Mouse (Mus musculus) fibroblast of lung, adult 2 months (primary cell): Measurements from ENCODE around the gene Fam102a.
A peak's percentile ranks its signal among the peaks of the same experiment; 100 is the strongest.

Source experiments
- DNase-seq: peaks from one replicate; pipeline ENCODE4 v3.0.0-alpha.2; 2011; ENCODE audit warnings: low read depth

Gene Fam102a

GRCm38 (mm10) chr2:32581450-32582095 is 46.4 kb downstream of the Fam102a start:
- no peak for DNase-seq

DNA sequence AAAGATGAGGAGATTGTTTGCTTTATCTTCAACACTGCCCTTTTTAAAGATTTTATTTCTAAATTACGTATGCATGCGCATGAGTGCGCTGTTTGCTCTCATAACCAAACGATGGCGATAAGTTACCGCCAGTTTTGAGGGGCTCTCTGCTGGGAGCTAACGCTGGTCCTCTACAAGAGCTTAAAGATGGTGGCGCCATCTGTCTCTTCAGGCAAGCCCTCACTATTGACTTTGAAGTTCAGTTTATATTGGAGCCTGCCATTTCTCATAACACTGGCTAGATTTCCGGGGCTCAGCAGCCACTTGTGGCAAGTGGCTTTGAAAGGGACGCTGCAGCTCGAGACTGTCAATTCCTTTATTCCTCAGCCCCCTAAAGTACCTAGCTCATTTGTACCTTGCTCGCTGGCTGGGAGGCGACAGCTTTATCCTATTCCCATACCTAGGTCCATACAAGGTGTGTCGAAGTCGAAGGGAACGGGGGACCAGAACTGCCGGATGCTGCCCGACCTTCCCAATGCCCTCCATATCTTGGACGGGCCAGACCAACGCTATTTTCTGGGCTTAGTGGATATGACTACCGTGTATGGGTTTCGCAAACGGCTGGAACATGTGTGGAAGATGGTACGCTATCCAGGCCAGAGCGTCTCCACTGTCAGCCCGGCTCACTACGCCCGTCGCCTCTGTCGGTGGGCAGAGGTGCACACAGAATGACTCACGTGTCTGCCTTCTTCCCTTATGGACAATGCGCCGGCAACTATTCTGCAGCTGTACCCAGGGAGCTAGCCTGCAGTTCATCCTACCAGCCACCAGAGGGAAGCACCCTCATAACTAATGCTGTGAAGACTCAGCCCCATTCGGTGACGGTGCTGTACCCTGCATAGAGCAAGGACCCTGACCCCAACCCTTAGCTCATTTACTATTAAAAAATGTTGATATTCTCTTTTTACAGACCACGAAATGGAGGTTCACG is 48.0 kb downstream of the Fam102a start:
- DNase-seq = no peak

DNA sequence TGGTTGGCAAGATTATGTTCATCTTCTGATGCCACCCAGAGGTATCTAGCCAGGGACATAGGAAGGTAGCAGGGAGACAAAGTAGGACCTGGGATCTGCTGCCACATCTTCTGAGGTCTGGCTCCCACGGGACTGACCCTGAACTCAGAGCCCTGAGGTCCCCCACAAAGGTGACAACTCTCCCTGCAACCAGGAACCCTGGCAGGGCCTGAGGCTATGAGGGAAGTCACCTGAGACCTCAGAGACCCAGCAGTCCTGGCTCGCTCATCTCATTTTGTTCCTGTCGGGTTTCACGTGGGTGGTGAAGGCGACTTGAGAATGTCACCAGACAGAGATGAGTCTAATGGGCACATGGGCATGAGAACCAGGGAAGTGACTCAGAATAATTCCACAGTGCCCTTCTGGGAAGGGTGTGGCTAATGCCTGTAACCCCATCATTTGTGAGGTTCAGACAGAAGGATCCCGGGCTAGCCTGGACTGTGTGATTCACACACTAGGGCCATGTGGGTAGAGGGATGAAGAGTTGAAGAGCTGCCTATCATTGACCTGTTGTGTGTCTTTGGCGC is 50.1 kb downstream of the Fam102a start:
- no peak for DNase-seq

GRCm38 (mm10) chr2:32586871-32587351 is 51.8 kb downstream of the Fam102a start, which contains the start of gene St6galnac4:
TSS of gene St6galnac4 (plus strand) at chr2:32587095.
- peak; percentile 86 for DNase-seq

DNA sequence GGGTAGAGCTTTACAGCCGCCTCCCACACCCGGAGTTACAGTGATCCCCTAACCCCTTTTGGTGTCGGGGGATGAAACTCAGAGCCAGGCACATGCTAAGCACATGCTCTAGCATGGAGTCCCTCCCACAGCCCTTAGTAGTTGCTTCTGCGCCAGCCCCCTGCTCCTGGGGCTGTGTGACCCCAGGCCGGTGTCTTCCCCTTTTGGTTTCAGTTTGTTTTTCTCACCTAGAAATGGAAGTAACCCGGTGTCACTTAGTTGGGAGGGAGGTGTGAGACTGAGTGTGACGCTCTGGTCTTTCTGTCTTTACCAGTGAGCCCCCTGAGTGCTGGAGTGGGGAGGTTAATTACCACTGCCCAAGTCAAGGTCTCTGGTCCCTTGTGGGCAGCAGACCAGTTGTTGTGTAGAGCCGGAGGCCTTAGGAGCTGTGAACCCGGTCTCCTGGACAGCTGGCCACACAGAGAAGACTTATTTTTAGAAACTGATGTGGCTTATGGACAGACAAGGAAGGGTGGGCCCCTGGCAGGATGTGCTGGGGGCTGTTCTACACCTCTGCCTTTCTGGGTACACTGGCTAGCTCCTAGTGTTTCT is 52.7 kb downstream of the Fam102a start:
- DNase-seq = no peak

GRCm38 (mm10) chr2:32589213-32589795 is 54.2 kb downstream of the Fam102a start:
- no peak for DNase-seq

DNA sequence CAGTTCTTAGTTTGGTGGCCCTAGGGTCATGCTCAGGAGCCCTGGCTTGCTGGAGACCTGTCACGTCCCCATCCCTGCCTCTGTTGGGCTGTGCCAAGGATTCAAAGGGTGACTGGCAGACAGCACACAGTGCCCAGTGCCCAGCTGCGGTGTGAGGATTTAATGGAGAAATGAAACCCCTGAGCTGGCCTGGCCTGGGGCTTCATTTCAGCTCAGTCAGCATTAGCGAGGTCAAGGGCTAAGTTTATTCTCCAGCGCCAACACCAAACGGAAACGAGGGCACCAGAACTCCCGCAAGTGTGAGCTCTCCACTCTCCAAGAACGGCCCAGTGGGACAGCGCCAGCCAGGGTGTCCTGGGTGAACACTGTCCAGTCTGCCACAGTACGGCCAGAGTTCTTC is 55.1 kb downstream of the Fam102a start:
- DNase-seq = no peak

- DNase-seq = no peak
Measured at GRCm38 (mm10) chr2:32591249-32591648, 56.1 kb downstream of the Fam102a start.

DNA sequence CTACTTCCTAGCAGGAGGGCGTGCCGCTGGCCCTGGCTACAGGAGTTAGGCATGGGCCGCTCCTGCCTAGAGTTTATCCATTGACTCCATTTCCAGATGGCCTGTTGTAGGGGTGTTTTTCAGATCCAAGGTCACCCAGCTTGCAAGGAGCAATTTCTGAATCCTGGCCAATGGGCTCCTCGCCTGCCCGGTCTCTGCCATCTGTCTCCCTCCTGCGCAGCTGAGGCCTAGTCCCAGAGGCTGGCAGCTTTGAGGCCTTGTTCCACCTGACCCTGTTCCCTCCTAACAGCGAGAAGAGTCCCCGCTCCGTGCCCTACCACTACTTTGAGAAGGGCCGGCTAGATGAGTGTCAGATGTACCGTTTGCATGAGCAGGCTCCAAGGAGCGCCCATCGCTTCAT is 61.6 kb downstream of the Fam102a start:
- DNase-seq = no peak

DNA sequence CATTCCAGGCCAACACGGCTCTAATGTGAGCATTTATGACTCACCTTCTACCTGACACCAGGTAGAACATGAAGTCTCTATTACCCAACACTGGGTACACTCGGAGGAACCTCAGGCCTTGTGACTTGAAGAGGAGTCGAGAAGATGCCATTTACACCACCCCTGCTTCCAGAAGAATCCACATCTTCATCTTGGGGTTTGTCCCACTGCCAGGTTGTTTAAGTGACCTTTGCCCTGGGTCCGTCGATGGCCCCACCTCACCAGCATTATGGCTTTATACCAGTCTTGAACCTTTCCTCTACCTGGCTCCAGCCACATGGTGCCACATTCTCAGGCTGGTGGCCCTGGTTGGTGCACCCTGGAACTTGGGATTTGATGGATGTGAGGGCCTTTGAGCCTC is 62.1 kb downstream of the Fam102a start:
- DNase-seq = no peak

DNA sequence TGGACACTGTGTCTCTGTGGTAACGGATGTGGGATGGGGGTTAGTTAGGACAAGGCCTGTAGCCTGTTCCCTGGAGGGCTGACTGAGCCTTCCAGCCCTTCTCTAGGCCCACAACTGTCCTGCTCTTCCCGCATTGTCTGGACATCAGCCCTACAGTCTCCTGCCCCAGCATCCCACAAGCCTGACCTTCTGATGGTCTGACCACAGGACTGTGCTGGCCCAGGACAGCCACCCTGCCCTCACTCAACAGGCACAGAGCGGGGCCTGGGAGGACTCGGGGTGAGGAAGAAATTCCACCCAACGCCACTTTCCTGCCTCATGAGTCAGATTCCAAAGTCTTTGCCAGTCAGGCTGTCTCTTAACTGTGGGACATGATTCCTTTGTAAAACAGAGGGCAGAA is 62.6 kb downstream of the Fam102a start:
- DNase-seq = no peak

- DNase-seq = no peak
Measured at GRCm38 (mm10) chr2:32598506-32598905, 63.4 kb downstream of the Fam102a start.

DNA sequence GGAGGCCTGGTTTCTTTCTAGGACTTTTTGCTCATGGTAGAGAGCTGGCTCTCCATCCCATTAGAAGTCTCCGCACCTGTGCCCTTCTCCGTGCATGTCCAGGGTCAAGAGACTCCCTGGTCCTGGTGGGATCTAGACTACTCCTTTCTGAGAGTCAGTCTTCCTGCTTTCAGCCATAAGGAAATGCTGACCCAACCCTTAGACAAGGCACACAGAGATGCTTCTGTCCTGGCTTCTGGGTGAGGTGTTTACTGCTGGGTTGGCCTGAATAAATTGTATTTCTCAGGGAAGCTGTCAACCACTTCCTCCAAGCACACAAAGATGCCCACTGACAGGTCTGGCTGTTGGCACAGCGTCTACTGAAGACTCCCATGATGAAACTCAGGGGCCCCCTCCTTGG is 64.3 kb downstream of the Fam102a start, which contains the start of gene St6galnac6:
TSS of gene St6galnac6 (plus strand) at position 301 of the 400 bp plus-strand sequence.
- DNase-seq = no peak

GRCm38 (mm10) chr2:32601417-32602065 is 66.4 kb downstream of the Fam102a start:
- no peak for DNase-seq

GRCm38 (mm10) chr2:32602600-32603054 is 67.5 kb downstream of the Fam102a start:
- peak; percentile 65 for DNase-seq

DNA sequence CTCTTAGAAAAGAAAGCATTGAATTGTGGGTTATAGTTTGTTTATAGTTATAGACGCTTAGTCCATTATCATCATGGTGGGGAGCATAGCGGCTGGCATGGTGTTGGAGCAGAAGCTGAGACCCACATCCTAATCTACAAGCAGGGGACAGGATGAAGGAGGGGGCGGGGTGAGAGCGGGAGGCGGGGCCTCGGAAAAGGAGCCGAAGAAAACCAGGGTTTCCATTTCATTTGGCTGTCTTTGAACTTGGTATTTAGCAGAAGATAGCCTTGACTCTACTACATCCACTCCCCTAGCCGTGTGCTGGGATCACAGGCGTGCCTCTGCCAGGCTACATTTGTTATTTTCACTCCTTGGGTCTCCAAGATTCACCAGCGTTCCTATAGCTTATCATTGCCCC is 69.5 kb downstream of the Fam102a start:
- no peak for DNase-seq

GRCm38 (mm10) chr2:32606161-32607142 is 71.3 kb downstream of the Fam102a start:
- DNase-seq = no peak

- no peak for DNase-seq
Measured at GRCm38 (mm10) chr2:32607262-32607947, 72.3 kb downstream of the Fam102a start.

DNA sequence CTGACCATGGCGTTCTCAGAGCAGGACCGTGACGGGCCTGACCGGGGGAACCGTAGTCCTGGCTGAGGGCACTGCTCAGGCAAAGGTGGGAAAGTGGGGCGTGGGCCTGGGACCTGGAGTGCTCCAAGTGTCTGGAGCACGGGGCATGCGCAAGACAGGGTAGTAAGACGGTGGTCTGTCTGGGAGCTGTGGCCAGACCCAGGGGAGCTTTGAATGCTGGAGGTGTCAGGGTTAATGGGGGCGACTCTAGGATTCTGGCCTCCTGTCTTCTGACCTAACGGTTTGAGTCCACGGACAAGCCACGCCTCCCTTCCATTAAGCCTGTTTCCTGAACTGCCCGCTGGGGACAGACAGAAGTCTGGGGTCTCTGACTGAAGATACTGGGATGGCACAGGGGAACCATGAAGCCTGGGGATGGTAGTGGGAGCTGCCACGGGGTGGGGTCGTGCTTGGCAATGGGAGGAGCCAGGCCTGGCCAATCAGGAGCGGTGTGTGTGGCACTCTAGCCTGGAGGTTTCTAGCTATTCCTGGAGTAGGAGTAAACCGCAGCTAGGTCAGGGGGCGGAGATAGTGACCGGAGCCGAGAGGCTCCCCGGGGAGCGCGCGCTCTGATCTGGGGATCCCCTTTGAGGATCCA is 73.1 kb downstream of the Fam102a start:
- DNase-seq = no peak
